Mouse (Mus musculus) neutrophil, adult 83 days (primary cell): Measurements from ENCODE around the gene Edil3. TPM values are rescaled to one million over a fixed set of nuclear protein-coding genes. Genes with fewer than 3 reads are reported as not detected.

Experiments used
- total RNA-seq, 2 experiments: library from RNA; stranded (reverse); gene quantifications; one replicate each; pipeline ENCODE4 v1.2.4; 2023

The Edil3 gene
- not detected for total RNA-seq

DNA sequence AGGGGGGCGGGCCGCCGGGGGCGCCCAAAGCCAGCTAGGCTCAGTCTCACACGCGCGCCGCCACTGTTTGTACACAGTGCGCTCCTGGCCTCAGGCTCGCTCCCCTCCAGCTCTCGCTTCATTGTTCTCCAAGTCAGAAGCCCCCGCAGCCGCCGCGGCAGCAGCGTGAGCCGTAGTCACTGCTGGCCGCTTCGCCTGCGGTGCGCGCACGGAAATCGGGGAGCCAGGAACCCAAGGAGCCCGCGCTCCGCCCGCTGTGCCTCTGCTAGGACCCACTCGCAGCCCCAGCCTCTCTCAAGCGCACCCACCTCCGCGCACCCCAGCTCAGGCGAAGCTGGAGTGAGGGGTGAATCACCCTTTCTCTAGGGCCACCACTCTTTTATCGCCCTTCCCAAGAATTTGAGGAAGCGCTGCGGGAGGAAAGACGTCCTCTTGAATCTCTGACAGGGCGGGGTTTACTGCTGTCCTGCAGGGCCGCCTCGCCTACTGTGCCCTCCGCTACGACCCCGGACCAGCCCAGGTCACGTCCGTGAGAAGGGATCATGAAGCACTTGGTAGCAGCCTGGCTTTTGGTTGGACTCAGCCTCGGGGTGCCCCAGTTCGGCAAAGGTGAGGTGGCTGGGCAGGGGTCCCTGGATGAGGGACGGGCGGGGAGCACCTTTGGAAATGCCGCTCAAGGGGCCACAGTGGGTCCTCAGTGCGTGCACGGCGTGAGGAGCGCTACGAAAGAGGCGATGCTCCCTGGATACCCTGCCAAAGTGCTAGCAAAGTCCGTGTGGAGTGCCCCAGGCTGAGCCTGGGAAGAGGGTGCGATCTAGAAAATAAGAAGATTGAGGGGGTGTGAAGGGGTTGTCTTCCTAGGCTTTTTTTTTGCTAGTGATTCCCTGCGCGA lies at the start of gene Edil3:
Gene Edil3 (plus strand): TSS at position 33 of the 892 bp plus-strand sequence.

